Comparison of ENCODE assay signal across 10 mouse cellular contexts in genomic region chr1:131089525-131090127, GRCm38 (mm10). TPM values are rescaled to one million over a fixed set of nuclear protein-coding genes. Genes with fewer than 3 reads are reported as not detected.
DNase-seq lines count a peak whose midpoint lies in the region; ATAC-seq lines count a peak whose summit lies in the region.
"Had no signal": no experiment of that assay in that cellular context is flagged by ENCODE, and none has a peak within 500 bp of the region (broad histone marks: within the 10 kb centered on the region; RNA-seq: fewer than 3 reads in every experiment).

No protein-coding gene starts in this region.

- H3K4me1 ChIP-seq in heart, embryonic 15.5 days (replicated peaks), result peaks cover 99% of the 10 kb centered on the region
- peaks cover 78% of the 10 kb centered on the region for H3K4me1 ChIP-seq in midbrain, embryonic 14.5 days (ENCODE audit: control insufficient read depth, insufficient read depth, low read length)

- peak overlapping the region; percentile 56 for H3K4me2 ChIP-seq in heart, embryonic 15.5 days
- H3K4me2 ChIP-seq in midbrain, embryonic 14.5 days (ENCODE audit: low read length), result no peak overlapping the region
- H3K4me2 ChIP-seq: midbrain, embryonic 15.5 days had no signal

- no peaks in the 10 kb centered on the region for H3K27me3 ChIP-seq in heart, embryonic 15.5 days
- H3K27me3 ChIP-seq in midbrain, embryonic 14.5 days (ENCODE audit: control insufficient read depth, insufficient read depth, low read length), result no peaks in the 10 kb centered on the region
- H3K27me3 ChIP-seq: midbrain, embryonic 15.5 days had no signal

- 0 out of 2 replicates have a peak overlapping the region, but pooled peaks have one; percentile 5 for H3K4me3 ChIP-seq in heart, embryonic 15.5 days
- no peak overlapping the region for H3K4me3 ChIP-seq in midbrain, embryonic 14.5 days (replicated peaks; ENCODE audit: low read depth, low read length)
- H3K4me3 ChIP-seq: midbrain, embryonic 15.5 days had no signal

- peak overlapping the region; percentile 40 for H3K9ac ChIP-seq in heart, embryonic 15.5 days
- no peak overlapping the region for H3K9ac ChIP-seq in midbrain, embryonic 14.5 days (replicated peaks; ENCODE audit: low read length)
- H3K9ac ChIP-seq: midbrain, embryonic 15.5 days had no signal

- DNase-seq in heart, adult 8-10 months (ENCODE audit: low spot score), result peak; percentile 52
- no peak for DNase-seq in heart, postnatal 4 days
- DNase-seq in T-cell, adult 2 months (ENCODE audit: low spot score), result peak; percentile 31
- DNase-seq in lung, postnatal 36 days, result peak; percentile 73
- no peak for DNase-seq in thymus, adult 18-20 months
- DNase-seq in spleen, postnatal 14 days (ENCODE audit: low spot score in 2 of 2), result no peak
- no peak for DNase-seq in midbrain, embryonic 14.5 days

- no peaks in the 10 kb centered on the region for H3K9me3 ChIP-seq in heart, embryonic 15.5 days (replicated peaks)
- H3K9me3 ChIP-seq in midbrain, embryonic 14.5 days (ENCODE audit: control insufficient read depth, low read length), result no peaks in the 10 kb centered on the region
- H3K9me3 ChIP-seq: midbrain, embryonic 15.5 days had no signal

- peak; percentile 30; the same call in 1 of the 2 replicates for ATAC-seq in heart, embryonic 15.5 days (replicated peaks; ENCODE audit: insufficient number of reproducible peaks, insufficient read depth, low FRiP score, low read depth)
- no peak for ATAC-seq in midbrain, embryonic 14.5 days (ENCODE audit: low FRiP score, low TSS enrichment)
- ATAC-seq: hindbrain, embryonic 16.5 days; midbrain, embryonic 15.5 days had no signal

- whole genome bisulfite sequencing in heart, embryonic 15.5 days, result 47% methylated on average over 2 of the region's 2 CpGs
- WGBS in midbrain, embryonic 14.5 days, result 89% methylated on average over 2 of the region's 2 CpGs

- H3K27ac ChIP-seq in heart, embryonic 15.5 days, result peak overlapping the region; percentile 95
- no peak overlapping the region for H3K27ac ChIP-seq in midbrain, embryonic 14.5 days (replicated peaks; ENCODE audit: low read depth, low read length)
- H3K27ac ChIP-seq: midbrain, embryonic 15.5 days had no signal

- H3K36me3 ChIP-seq in heart, embryonic 15.5 days, result no peaks in the 10 kb centered on the region
- H3K36me3 ChIP-seq in midbrain, embryonic 14.5 days (ENCODE audit: control insufficient read depth, insufficient read depth, low read length), result no peaks in the 10 kb centered on the region
- H3K36me3 ChIP-seq: midbrain, embryonic 15.5 days had no signal

RNA-seq across cellular contexts. Expression of gene Mapkapk2, which starts 8.0 kb away (rescaled TPM):
- 100 to 1,000 TPM; 303 to 326 (median 315) TPM for total RNA-seq in heart, adult 8-10 months (2022)
- total RNA-seq in heart, postnatal 4 days (2021), result 100 to 1,000 TPM; 206 to 226 TPM
- polyA plus RNA-seq in heart, embryonic 15.5 days (2015; fragmentation: Nextera tagmentation; extraction: Ambion mirVana), result 57.5 and 69.4 TPM in 2 replicates
- polyA plus RNA-seq in midbrain, embryonic 14.5 days (2014; fragmentation: Nextera tagmentation; extraction: Ambion mirVana), result 25.0 and 35.0 TPM in 2 replicates

RNA-seq across cellular contexts. Expression of gene Dyrk3, which starts 48.5 kb away (rescaled TPM):
- total RNA-seq in heart, adult 8-10 months (2022), result under 1 TPM; 0.25 to 0.71 (median 0.53) TPM
- total RNA-seq in heart, postnatal 4 days (2021), result 1 to 10 TPM; 1.2 to 1.7 TPM
- polyA plus RNA-seq in heart, embryonic 15.5 days (2015; fragmentation: Nextera tagmentation; extraction: Ambion mirVana), result 1.7 and 2.5 TPM in 2 replicates
- polyA plus RNA-seq in midbrain, embryonic 14.5 days (2014; fragmentation: Nextera tagmentation; extraction: Ambion mirVana), result 14.8 and 18.7 TPM in 2 replicates

Comparison
In these comparisons a context has a peak if more than half of its experiments do, and no peak if none do; other contexts are left out.
1. DNase-seq: peak in heart, adult 8-10 months (single experiment), T-cell, adult 2 months (single experiment) and lung, postnatal 36 days (single experiment); none in heart, postnatal 4 days (single experiment), thymus, adult 18-20 months (0 of 2), spleen, postnatal 14 days (0 of 2) and midbrain, embryonic 14.5 days (single experiment).